In the genomic region with DNA sequence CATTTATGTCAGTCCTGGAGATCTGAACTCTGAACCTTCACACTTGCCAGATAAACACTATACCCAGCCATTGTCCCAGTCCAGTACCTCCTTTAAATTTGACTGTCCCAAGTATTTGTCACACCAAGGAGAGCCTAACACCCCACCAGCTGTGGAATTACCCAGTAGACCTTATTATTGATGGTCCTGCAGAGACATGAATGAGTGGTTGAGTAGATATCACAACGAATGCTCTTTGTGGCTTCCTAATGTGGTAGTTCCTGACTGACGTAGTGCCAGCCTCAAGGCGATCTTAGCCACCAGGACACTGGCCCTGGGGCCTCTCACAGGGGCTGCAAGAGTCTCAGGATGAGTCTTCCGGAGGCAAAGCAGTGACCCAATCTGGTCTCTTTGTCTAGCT, we compare ENCODE assay signal across 30 mouse cellular contexts.
DNase-seq lines count a peak whose midpoint lies in the region; ATAC-seq and TF ChIP-seq lines count a peak whose summit lies in the region.
"Had no signal": no experiment of that assay in that cellular context is flagged by ENCODE, and none has a peak within 500 bp of the region (broad histone marks: within the 10 kb centered on the region; RNA-seq: fewer than 3 reads in every experiment).

No protein-coding gene starts in this region.

- no peak for TF ChIP-seq POLR2A in heart, adult 2 months (IDR thresholded peaks at IDR 0.05; ENCODE audit: insufficient read depth, low read depth, low read length)

- WGBS in heart, embryonic 12.5 days = 87% methylated on average over 4 of the region's 4 CpGs
- 80% methylated on average over 4 of the region's 4 CpGs for WGBS in heart, adult 2 months
- 63% methylated on average over 4 of the region's 4 CpGs for WGBS in heart, postnatal 0 days
- 25% methylated on average over 4 of the region's 4 CpGs for WGBS in liver, embryonic 12.5 days (ENCODE audit: insufficient replicate concordance)

- TF ChIP-seq EP300 in heart, adult 2 months (IDR thresholded peaks at IDR 0.05; ENCODE audit: insufficient read depth, low read depth, low read length) = no peak
- TF ChIP-seq EP300 in heart, postnatal 0 days (IDR thresholded peaks at IDR 0.05; ENCODE audit: low read depth) = no peak

- no peaks in the 10 kb centered on the region for H3K79me2 ChIP-seq in heart, adult 2 months (replicated peaks; ENCODE audit: control insufficient read depth, insufficient read depth, low read length)

- intact Hi-C loops in heart, adult 2 months (cut with DNase I) = no loop called here
- intact Hi-C loops in heart, postnatal 36 days (cut with DNase I) = no loop called here

- no peaks in the 10 kb centered on the region for H3K36me3 ChIP-seq in heart, embryonic 12.5 days
- peaks cover 2% of the 10 kb centered on the region; the same call in 1 of the 2 replicates for H3K36me3 ChIP-seq in heart, adult 2 months (ENCODE audit: control insufficient read depth, insufficient read depth, low read length)
- no peaks in the 10 kb centered on the region for H3K36me3 ChIP-seq in heart, postnatal 0 days (replicated peaks; ENCODE audit: control insufficient read depth, insufficient read depth, low read length)
- no peaks in the 10 kb centered on the region for H3K36me3 ChIP-seq in liver, embryonic 12.5 days
- H3K36me3 ChIP-seq: embryonic facial prominence, embryonic 12.5 days; hindbrain, embryonic 15.5 days; midbrain, embryonic 12.5 days; neural tube, embryonic 12.5 days had no signal

- no peak for ATAC-seq in heart, embryonic 12.5 days (ENCODE audit: insufficient number of reproducible peaks, low FRiP score)
- no peak for ATAC-seq in heart, postnatal 0 days (ENCODE audit: insufficient read depth, low read depth)
- ATAC-seq in liver, embryonic 12.5 days = no peak
- ATAC-seq: forebrain, embryonic 14.5 days; inflammation-experienced regulatory T-cells, adult 6 months; lung, postnatal 0 days had no signal

- no peak overlapping the region for H3K4me3 ChIP-seq in heart, embryonic 12.5 days
- H3K4me3 ChIP-seq in heart, adult 2 months = no peak overlapping the region
- H3K4me3 ChIP-seq in heart, postnatal 0 days (ENCODE audit: low read depth, low read length) = no peak overlapping the region
- H3K4me3 ChIP-seq in liver, embryonic 12.5 days = no peak overlapping the region
- H3K4me3 ChIP-seq: embryonic facial prominence, embryonic 12.5 days; hindbrain, embryonic 15.5 days; midbrain, embryonic 12.5 days; myocyte; neural tube, embryonic 12.5 days had no signal

- no peak for DNase-seq in heart, adult 2 months
- DNase-seq in heart, postnatal 0 days (ENCODE audit: low spot score) = no peak
- DNase-seq in heart, postnatal 36 days = no peak
- DNase-seq in 416B (ENCODE audit: low read depth) = peak; percentile 36
- DNase-seq in cerebellum, adult 18-20 months = no peak
- DNase-seq: adrenal gland, postnatal 36 days; B cell, adult 2 months; cerebellum, adult 8-10 months; cerebellum, postnatal 25 days; embryo, embryonic 11 days; gastrocnemius, postnatal 14 days; kidney, adult 11 months; kidney, postnatal 14 days; layer of hippocampus, adult 9-11 months; lung, adult 18-20 months; right cerebral cortex, adult 18-20 months; spleen, adult 18-20 months; thymus, adult 2 months; thymus, postnatal 36 days had no signal

- no peaks in the 10 kb centered on the region for H3K9me3 ChIP-seq in heart, embryonic 12.5 days (replicated peaks)
- no peaks in the 10 kb centered on the region for H3K9me3 ChIP-seq in heart, postnatal 0 days (replicated peaks; ENCODE audit: control insufficient read depth, low read length)
- no peaks in the 10 kb centered on the region for H3K9me3 ChIP-seq in liver, embryonic 12.5 days (replicated peaks)
- H3K9me3 ChIP-seq: embryonic facial prominence, embryonic 12.5 days; hindbrain, embryonic 15.5 days; midbrain, embryonic 12.5 days; neural tube, embryonic 12.5 days had no signal

- H3K4me2 ChIP-seq in heart, embryonic 12.5 days = no peak overlapping the region
- H3K4me2 ChIP-seq in heart, postnatal 0 days (ENCODE audit: low read depth, low read length) = no peak overlapping the region
- no peak overlapping the region for H3K4me2 ChIP-seq in liver, embryonic 12.5 days
- H3K4me2 ChIP-seq: embryonic facial prominence, embryonic 12.5 days; hindbrain, embryonic 15.5 days; midbrain, embryonic 12.5 days; neural tube, embryonic 12.5 days had no signal

- no peak for TF ChIP-seq CTCF in heart, adult 2 months (IDR thresholded peaks at IDR 0.05)
- no peak for TF ChIP-seq CTCF in heart, postnatal 0 days (IDR thresholded peaks at IDR 0.05; ENCODE audit: low read depth)

- no peak overlapping the region for H3K9ac ChIP-seq in heart, embryonic 12.5 days
- no peak overlapping the region for H3K9ac ChIP-seq in heart, adult 2 months (ENCODE audit: low read depth, low read length)
- no peak overlapping the region for H3K9ac ChIP-seq in heart, postnatal 0 days (replicated peaks; ENCODE audit: low read depth, low read length)
- H3K9ac ChIP-seq in liver, embryonic 12.5 days = no peak overlapping the region
- H3K9ac ChIP-seq: embryonic facial prominence, embryonic 12.5 days; hindbrain, embryonic 15.5 days; midbrain, embryonic 12.5 days; neural tube, embryonic 12.5 days had no signal

- peaks cover 52% of the 10 kb centered on the region for H3K4me1 ChIP-seq in heart, embryonic 12.5 days (replicated peaks)
- H3K4me1 ChIP-seq in heart, adult 2 months (ENCODE audit: control insufficient read depth, insufficient read depth, low read length) = no peaks in the 10 kb centered on the region
- H3K4me1 ChIP-seq in heart, postnatal 0 days (ENCODE audit: control insufficient read depth, insufficient read depth) = peaks cover 29% of the 10 kb centered on the region
- peaks cover 26% of the 10 kb centered on the region for H3K4me1 ChIP-seq in liver, embryonic 12.5 days
- H3K4me1 ChIP-seq: midbrain, embryonic 12.5 days; neural tube, embryonic 12.5 days had no signal

- H3K27me3 ChIP-seq in heart, embryonic 12.5 days (replicated peaks) = no peaks in the 10 kb centered on the region
- no peaks in the 10 kb centered on the region for H3K27me3 ChIP-seq in heart, adult 2 months (ENCODE audit: control insufficient read depth, insufficient read depth, low read length)
- H3K27me3 ChIP-seq in heart, postnatal 0 days (ENCODE audit: control insufficient read depth, insufficient read depth, low read length) = no peaks in the 10 kb centered on the region
- no peaks in the 10 kb centered on the region for H3K27me3 ChIP-seq in liver, embryonic 12.5 days (replicated peaks)
- H3K27me3 ChIP-seq: embryonic facial prominence, embryonic 12.5 days; hindbrain, embryonic 15.5 days; midbrain, embryonic 12.5 days; neural tube, embryonic 12.5 days had no signal

- peak overlapping the region; percentile 95 for H3K27ac ChIP-seq in heart, embryonic 12.5 days (ENCODE audit: poor library complexity, severe bottlenecking)
- H3K27ac ChIP-seq in heart, adult 2 months = no peak overlapping the region
- peak overlapping the region; percentile 95 for H3K27ac ChIP-seq in heart, postnatal 0 days (ENCODE audit: low read depth)
- H3K27ac ChIP-seq in liver, embryonic 12.5 days = peak overlapping the region; percentile 42; the same call in 1 of the 2 replicates
- H3K27ac ChIP-seq: embryonic facial prominence, embryonic 12.5 days; hindbrain, embryonic 15.5 days; macrophage; midbrain, embryonic 12.5 days; neural tube, embryonic 12.5 days had no signal
